ENCODE assay signal across 8 mouse cellular contexts in the genomic region with DNA sequence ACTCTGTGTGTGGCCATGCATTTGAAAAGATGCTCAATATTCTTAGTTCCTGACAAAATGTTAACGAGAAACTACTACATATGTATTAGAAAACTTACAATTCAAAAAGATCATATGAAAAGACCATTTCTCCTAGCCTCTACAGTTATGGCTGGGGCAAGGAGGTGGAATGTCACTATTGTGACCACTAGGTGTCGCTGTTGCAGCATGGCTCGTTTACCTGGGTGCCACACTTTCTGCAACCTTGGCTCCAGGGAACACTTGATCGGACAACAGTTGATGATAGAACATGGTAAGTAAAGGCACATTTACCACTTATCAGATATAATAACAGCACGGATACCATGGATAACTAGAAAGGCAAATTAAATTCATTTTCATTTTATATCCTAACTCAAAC. TPM values are rescaled to one million over a fixed set of nuclear protein-coding genes. Genes with fewer than 3 reads are reported as not detected.
DNase-seq lines count a peak whose midpoint lies in the region; ATAC-seq and TF ChIP-seq lines count a peak whose summit lies in the region.

No protein-coding gene starts in this region.

- TF ChIP-seq CTCF in left cerebral cortex, adult 2 months (IDR thresholded peaks at IDR 0.05) = peak; percentile 99

- no peaks in the 10 kb centered on the region for H3K36me3 ChIP-seq in heart, embryonic 11.5 days (ENCODE audit: control insufficient read depth, insufficient read depth, low read length)

- DNase-seq in heart, adult 11 months = peak; percentile 89
- peak; percentile 90 for DNase-seq in cerebellum, postnatal 14 days
- peak; percentile 76 for DNase-seq in gastrocnemius, adult 18-20 months (ENCODE audit: low spot score)
- peak; percentile 42 for DNase-seq in hindlimb bud, embryonic 11.5 days (ENCODE audit: extremely low spot score, low read depth, low spot score)
- peak; percentile 67 to 79 for DNase-seq in left cerebral cortex, adult 2 months (ENCODE audit: extremely low spot score in 1 of 2, low spot score in 2 of 2)
- DNase-seq in mesoderm, embryonic 11.5 days (ENCODE audit: low read depth, low spot score) = peak; percentile 81
- DNase-seq in right cerebral cortex, postnatal 36 days (ENCODE audit: low spot score in 2 of 2) = peak; percentile 46 to 49

- 9% methylated on average over 5 of the region's 5 CpGs for WGBS in heart, embryonic 11.5 days (ENCODE audit: insufficient replicate concordance)

- no peaks in the 10 kb centered on the region for H3K9me3 ChIP-seq in heart, embryonic 11.5 days (replicated peaks; ENCODE audit: control insufficient read depth, low read length)

- H3K4me2 ChIP-seq in heart, embryonic 11.5 days = no peak overlapping the region

- no peak for ATAC-seq in heart, embryonic 11.5 days (replicated peaks; ENCODE audit: insufficient number of reproducible peaks, low FRiP score, low TSS enrichment)

- H3K4me1 ChIP-seq in heart, embryonic 11.5 days (ENCODE audit: control insufficient read depth, insufficient read depth, low read length) = no peaks in the 10 kb centered on the region

- no peak overlapping the region for H3K27ac ChIP-seq in heart, embryonic 11.5 days (ENCODE audit: low read depth, low read length)
- H3K27ac ChIP-seq in left cerebral cortex, adult 2 months = no peak overlapping the region

- H3K4me3 ChIP-seq in heart, embryonic 11.5 days (ENCODE audit: low read depth, low read length) = no peak overlapping the region
- no peak overlapping the region for H3K4me3 ChIP-seq in left cerebral cortex, adult 2 months

- no peaks in the 10 kb centered on the region for H3K27me3 ChIP-seq in heart, embryonic 11.5 days (ENCODE audit: control insufficient read depth, insufficient read depth, low read length)

- H3K9ac ChIP-seq in heart, embryonic 11.5 days (ENCODE audit: low read depth, low read length) = no peak overlapping the region

- intact Hi-C loops in left cerebral cortex, adult 2 months (cut with DNase I) = loop anchor here (1.0 to 10.0 kb wide), 4 partner anchors 76 to 831 kb away; a partner anchor contains a TSS

RNA-seq across cellular contexts. Expression of a gene that starts 51.3 kb away (rescaled TPM):
- 0.07 and 0.18 TPM in 2 replicates for polyA plus RNA-seq in heart, embryonic 11.5 days (2014; fragmentation: Nextera tagmentation; extraction: Ambion mirVana)
- under 1 TPM in 1 of 2 experiments, not detected in 1; 0.11 TPM for total RNA-seq in gastrocnemius, adult 18-20 months (2021)
- under 1 TPM in 1 of 2 experiments, not detected in 1; 0.07 TPM for total RNA-seq in left cerebral cortex, adult 2 months (2021)
